8 mouse cellular contexts compared by ENCODE assay signal in the genomic region with DNA sequence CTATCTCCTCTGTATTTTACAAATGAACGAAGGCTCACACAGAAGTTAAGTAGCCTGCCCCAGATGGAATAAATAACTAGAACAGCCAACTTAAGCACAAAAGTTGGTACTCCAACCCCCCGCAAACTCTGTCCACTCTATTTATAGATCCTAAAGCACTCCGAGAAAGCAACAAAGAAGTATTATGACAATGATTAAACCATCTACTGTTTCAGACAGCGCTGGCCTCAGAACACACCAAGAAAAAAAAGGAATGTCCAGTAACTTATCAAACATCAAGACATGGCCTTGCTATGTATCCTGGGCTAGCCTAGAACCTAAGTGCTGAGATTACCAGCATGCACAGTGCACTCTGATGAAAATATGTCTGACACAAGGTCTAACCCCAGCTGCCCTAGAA. TPM values are rescaled to one million over a fixed set of nuclear protein-coding genes. Genes with fewer than 3 reads are reported as not detected.
DNase-seq lines count a peak whose midpoint lies in the region; ATAC-seq lines count a peak whose summit lies in the region.

No protein-coding gene starts in this region.

- H3K4me2 ChIP-seq in kidney, embryonic 14.5 days (replicated peaks; ENCODE audit: low read depth, low read length), result peak overlapping the region; percentile 45
- H3K4me2 ChIP-seq in embryonic facial prominence, embryonic 11.5 days (ENCODE audit: low read depth, low read length), result peak overlapping the region; percentile 61
- H3K4me2 ChIP-seq in intestine, embryonic 15.5 days (replicated peaks), result peak overlapping the region; percentile 74
- peak overlapping the region; percentile 78 for H3K4me2 ChIP-seq in midbrain, embryonic 16.5 days (ENCODE audit: low read length)

- peak overlapping the region; percentile 85 for H3K4me3 ChIP-seq in kidney, embryonic 14.5 days (ENCODE audit: low read length)
- peak overlapping the region; percentile 83 for H3K4me3 ChIP-seq in embryonic facial prominence, embryonic 11.5 days (ENCODE audit: low read depth, low read length)
- H3K4me3 ChIP-seq in intestine, embryonic 15.5 days (replicated peaks), result peak overlapping the region; percentile 86
- peak overlapping the region; percentile 98 for H3K4me3 ChIP-seq in midbrain, embryonic 16.5 days (ENCODE audit: low read depth, low read length)

- H3K4me1 ChIP-seq in kidney, embryonic 14.5 days (ENCODE audit: control insufficient read depth, insufficient read depth, low read length), result peaks cover 8% of the 10 kb centered on the region; the same call in 1 of the 2 replicates
- peaks cover 3% of the 10 kb centered on the region; the same call in 1 of the 2 replicates for H3K4me1 ChIP-seq in embryonic facial prominence, embryonic 11.5 days (ENCODE audit: control insufficient read depth, insufficient read depth, low read length)
- H3K4me1 ChIP-seq in intestine, embryonic 15.5 days (replicated peaks), result peaks cover 13% of the 10 kb centered on the region
- H3K4me1 ChIP-seq in midbrain, embryonic 16.5 days (ENCODE audit: control insufficient read depth, insufficient read depth, low read length), result peaks cover 19% of the 10 kb centered on the region

- H3K27ac ChIP-seq in kidney, embryonic 14.5 days (ENCODE audit: low read depth, low read length), result no peak overlapping the region
- H3K27ac ChIP-seq in embryonic facial prominence, embryonic 11.5 days (replicated peaks; ENCODE audit: low read depth, low read length), result no peak overlapping the region
- no peak overlapping the region for H3K27ac ChIP-seq in intestine, embryonic 15.5 days
- H3K27ac ChIP-seq in midbrain, embryonic 16.5 days (ENCODE audit: low read length), result no peak overlapping the region

- peaks cover 25% of the 10 kb centered on the region for H3K36me3 ChIP-seq in kidney, embryonic 14.5 days (ENCODE audit: control insufficient read depth, insufficient read depth, low read length)
- H3K36me3 ChIP-seq in embryonic facial prominence, embryonic 11.5 days (replicated peaks; ENCODE audit: control insufficient read depth, insufficient read depth, low read depth, low read length), result no peaks in the 10 kb centered on the region; the same call in 1 of the 2 replicates
- H3K36me3 ChIP-seq in intestine, embryonic 15.5 days, result peaks cover 17% of the 10 kb centered on the region
- peaks cover 7% of the 10 kb centered on the region; the same call in 1 of the 2 replicates for H3K36me3 ChIP-seq in midbrain, embryonic 16.5 days (ENCODE audit: control insufficient read depth, insufficient read depth, low read length)

- no peaks in the 10 kb centered on the region for H3K27me3 ChIP-seq in kidney, embryonic 14.5 days (ENCODE audit: control insufficient read depth, insufficient read depth, low read length)
- no peaks in the 10 kb centered on the region for H3K27me3 ChIP-seq in embryonic facial prominence, embryonic 11.5 days (ENCODE audit: control insufficient read depth, insufficient read depth, low read length)
- H3K27me3 ChIP-seq in intestine, embryonic 15.5 days (replicated peaks), result no peaks in the 10 kb centered on the region
- no peaks in the 10 kb centered on the region for H3K27me3 ChIP-seq in midbrain, embryonic 16.5 days (ENCODE audit: control insufficient read depth, insufficient read depth, low read depth, low read length)

- 85% methylated on average over 4 of the region's 4 CpGs for whole genome bisulfite sequencing in kidney, embryonic 14.5 days
- 87% methylated on average over 4 of the region's 4 CpGs for WGBS in embryonic facial prominence, embryonic 11.5 days
- 75% methylated on average over 4 of the region's 4 CpGs for WGBS in intestine, embryonic 15.5 days
- WGBS in midbrain, embryonic 16.5 days, result 96% methylated on average over 4 of the region's 4 CpGs

- no peak for DNase-seq in kidney, postnatal 14 days
- DNase-seq in embryonic facial prominence, embryonic 11.5 days (ENCODE audit: low spot score), result no peak
- no peak for DNase-seq in gastrocnemius, postnatal 25 days
- no peak for DNase-seq in thymus, postnatal 14 days
- no peak for DNase-seq in adrenal gland, postnatal 4 days (ENCODE audit: low spot score in 2 of 2)

- H3K9ac ChIP-seq in kidney, embryonic 14.5 days (ENCODE audit: low read depth, low read length), result peak overlapping the region; percentile 93; the same call in 1 of the 2 replicates
- no peak overlapping the region for H3K9ac ChIP-seq in embryonic facial prominence, embryonic 11.5 days (replicated peaks; ENCODE audit: low read length)
- H3K9ac ChIP-seq in intestine, embryonic 15.5 days, result 0 out of 2 replicates have a peak overlapping the region, but pooled peaks have one; percentile 98
- no peak overlapping the region for H3K9ac ChIP-seq in midbrain, embryonic 16.5 days (ENCODE audit: low read depth, low read length)

- no peaks in the 10 kb centered on the region for H3K9me3 ChIP-seq in kidney, embryonic 14.5 days (ENCODE audit: control insufficient read depth, low read length)
- H3K9me3 ChIP-seq in embryonic facial prominence, embryonic 11.5 days (replicated peaks; ENCODE audit: control insufficient read depth, low read length), result no peaks in the 10 kb centered on the region
- no peaks in the 10 kb centered on the region for H3K9me3 ChIP-seq in intestine, embryonic 15.5 days
- no peaks in the 10 kb centered on the region for H3K9me3 ChIP-seq in midbrain, embryonic 16.5 days (replicated peaks; ENCODE audit: control insufficient read depth, low read length, poor library complexity, severe bottlenecking)

- no peak for ATAC-seq in kidney, embryonic 14.5 days (ENCODE audit: low FRiP score, low TSS enrichment)
- no peak for ATAC-seq in embryonic facial prominence, embryonic 11.5 days (replicated peaks; ENCODE audit: insufficient number of reproducible peaks, low FRiP score, low TSS enrichment, low read depth)
- no peak for ATAC-seq in intestine, embryonic 15.5 days
- no peak for ATAC-seq in midbrain, embryonic 16.5 days

RNA-seq across cellular contexts. Expression of a gene that starts 1.4 kb away (rescaled TPM):
- polyA plus RNA-seq in kidney, embryonic 14.5 days (2014; fragmentation: Nextera tagmentation; extraction: Ambion mirVana), result 213 and 232 TPM in 2 replicates
- polyA plus RNA-seq in embryonic facial prominence, embryonic 11.5 days (2014; fragmentation: Nextera tagmentation; extraction: Ambion mirVana), result 195 and 210 TPM in 2 replicates
- polyA plus RNA-seq in intestine, embryonic 15.5 days (2015; fragmentation: Nextera tagmentation; extraction: Ambion mirVana), result 246 and 278 TPM in 2 replicates
- 149 and 155 TPM in 2 replicates for polyA plus RNA-seq in midbrain, embryonic 16.5 days (2015; fragmentation: Nextera tagmentation; extraction: Ambion mirVana)
- total RNA-seq in gastrocnemius, postnatal 25 days (2021), result 100 to 1,000 TPM; 282 to 296 TPM
- total RNA-seq in adrenal gland, postnatal 4 days (2021), result 100 to 1,000 TPM; 175 to 176 TPM

RNA-seq across cellular contexts. Expression of a gene that starts 12.4 kb away (rescaled TPM):
- polyA plus RNA-seq in kidney, embryonic 14.5 days (2014; fragmentation: Nextera tagmentation; extraction: Ambion mirVana), result 0.27 and 0.55 TPM in 2 replicates
- 0.55 and 0.66 TPM in 2 replicates for polyA plus RNA-seq in embryonic facial prominence, embryonic 11.5 days (2014; fragmentation: Nextera tagmentation; extraction: Ambion mirVana)
- polyA plus RNA-seq in intestine, embryonic 15.5 days (2015; fragmentation: Nextera tagmentation; extraction: Ambion mirVana), result 11.1 and 11.2 TPM in 2 replicates
- 0.40 and 0.41 TPM in 2 replicates for polyA plus RNA-seq in midbrain, embryonic 16.5 days (2015; fragmentation: Nextera tagmentation; extraction: Ambion mirVana)
- 10 to 100 TPM in 1 of 2 experiments, 1 to 10 TPM in 1; 3.0 to 10.9 TPM for total RNA-seq in gastrocnemius, postnatal 25 days (2021)
- total RNA-seq in adrenal gland, postnatal 4 days (2021), result 1 to 10 TPM in 1 of 2 experiments, under 1 TPM in 1; 0.81 to 1.1 TPM

RNA-seq across cellular contexts. Expression of a gene that starts 28.3 kb away (rescaled TPM):
- 66.6 and 86.8 TPM in 2 replicates for polyA plus RNA-seq in kidney, embryonic 14.5 days (2014; fragmentation: Nextera tagmentation; extraction: Ambion mirVana)
- polyA plus RNA-seq in embryonic facial prominence, embryonic 11.5 days (2014; fragmentation: Nextera tagmentation; extraction: Ambion mirVana), result 94.1 and 96.4 TPM in 2 replicates
- polyA plus RNA-seq in intestine, embryonic 15.5 days (2015; fragmentation: Nextera tagmentation; extraction: Ambion mirVana), result 155 and 158 TPM in 2 replicates
- polyA plus RNA-seq in midbrain, embryonic 16.5 days (2015; fragmentation: Nextera tagmentation; extraction: Ambion mirVana), result 102 and 107 TPM in 2 replicates
- 10 to 100 TPM; 12.0 to 12.9 TPM for total RNA-seq in gastrocnemius, postnatal 25 days (2021)
- 10 to 100 TPM; 47.3 to 48.8 TPM for total RNA-seq in adrenal gland, postnatal 4 days (2021)

RNA-seq across cellular contexts. Expression of a gene that starts 53.8 kb away (rescaled TPM):
- polyA plus RNA-seq in kidney, embryonic 14.5 days (2014; fragmentation: Nextera tagmentation; extraction: Ambion mirVana), result 22.4 and 26.8 TPM in 2 replicates
- 2.9 and 3.7 TPM in 2 replicates for polyA plus RNA-seq in embryonic facial prominence, embryonic 11.5 days (2014; fragmentation: Nextera tagmentation; extraction: Ambion mirVana)
- polyA plus RNA-seq in intestine, embryonic 15.5 days (2015; fragmentation: Nextera tagmentation; extraction: Ambion mirVana), result 209 and 213 TPM in 2 replicates
- 0.35 TPM in 1 of 2 replicates, not detected in the other for polyA plus RNA-seq in midbrain, embryonic 16.5 days (2015; fragmentation: Nextera tagmentation; extraction: Ambion mirVana)
- under 1 TPM in 1 of 2 experiments, not detected in 1; 0.18 TPM for total RNA-seq in gastrocnemius, postnatal 25 days (2021)
- total RNA-seq in adrenal gland, postnatal 4 days (2021), result 1 to 10 TPM in 1 of 2 experiments, under 1 TPM in 1; 0.37 to 4.7 TPM

Comparison
In these comparisons a context has a peak if more than half of its experiments do, and no peak if none do; other contexts are left out.
1. H3K9ac ChIP-seq: peak in kidney, embryonic 14.5 days (single experiment) and intestine, embryonic 15.5 days (single experiment); none in embryonic facial prominence, embryonic 11.5 days (single experiment) and midbrain, embryonic 16.5 days (single experiment).
2. Peak in every context shown above with its lines, with median percentiles within 50 percentile points of each other: H3K4me2 ChIP-seq and H3K4me3 ChIP-seq.